Mouse (Mus musculus) limb, embryonic 14.5 days (tissue): ENCODE data around the gene Zdhhc20. TPM values are rescaled to one million over a fixed set of nuclear protein-coding genes. Genes with fewer than 3 reads are reported as not detected.
"Not testable (repeated sequence)": the region's sequence is repeated elsewhere in the genome, so short reads cannot be mapped to it uniquely, and the experiment has no call there.

Experiments used
- ATAC-seq: fragments of 200-750 bp; cut with Nextera tagmentation; 2 replicates; pipeline ENCODE4 v1.8.0; 2017; ENCODE audit warnings: low read depth, moderate number of reproducible peaks, moderate TSS enrichment; ENCODE audit not compliant: low FRiP score
- DNase-seq: peaks from one replicate; pipeline ENCODE4 v3.0.0-alpha.2; 2015; ENCODE audit warnings: low spot score
- H3K27ac ChIP-seq: fragments of 300-500 bp; sonication (generic); replicated peaks from 2 replicates; pipeline ENCODE4 v1.5.1; 2014; ENCODE audit warnings: low read depth, mild to moderate bottlenecking, low read length, moderate library complexity, mixed read lengths
- H3K27me3 ChIP-seq: fragments of 300-500 bp; sonication (generic); 2 replicates; pipeline ENCODE4 v1.6.1; 2014; ENCODE audit warnings: low read length, mixed read lengths; ENCODE audit not compliant: control insufficient read depth, insufficient read depth
- H3K36me3 ChIP-seq: fragments of 300-500 bp; sonication (generic); 2 replicates; pipeline ENCODE4 v1.6.1; 2014; ENCODE audit warnings: mild to moderate bottlenecking, low read length, moderate library complexity, mixed read lengths; ENCODE audit not compliant: control insufficient read depth, insufficient read depth
- H3K4me1 ChIP-seq: fragments of 300-500 bp; sonication (generic); 2 replicates; pipeline ENCODE4 v1.6.1; 2014; ENCODE audit warnings: antibody characterized with exemption, low read length, mixed read lengths; ENCODE audit not compliant: control insufficient read depth, insufficient read depth
- H3K4me2 ChIP-seq: fragments of 300-500 bp; sonication (generic); replicated peaks from 2 replicates; pipeline ENCODE4 v1.6.1; 2014; ENCODE audit warnings: low read depth, mild to moderate bottlenecking, low read length, moderate library complexity; ENCODE audit not compliant: severe bottlenecking
- H3K4me3 ChIP-seq: fragments of 300-500 bp; sonication (generic); replicated peaks from 2 replicates; pipeline ENCODE4 v1.5.1; 2014; ENCODE audit warnings: low read length
- H3K9ac ChIP-seq: fragments of 300-500 bp; sonication (generic); 2 replicates; pipeline ENCODE4 v1.6.1; 2014; ENCODE audit warnings: mild to moderate bottlenecking, low read depth, low read length, moderate library complexity; ENCODE audit not compliant: severe bottlenecking
- H3K9me3 ChIP-seq: fragments of 300-500 bp; sonication (generic); 2 replicates; pipeline ENCODE4 v1.6.1; 2016; ENCODE audit warnings: low read length; ENCODE audit not compliant: control insufficient read depth
- POLR2A ChIP-seq: fragments of 200-500 bp; IDR thresholded peaks from 2 replicates; pipeline ENCODE4 v1.8.0; 2012; ENCODE audit warnings: inconsistent platforms, mild to moderate bottlenecking, moderate library complexity, borderline replicate concordance; ENCODE audit not compliant: insufficient read depth, insufficient read length; ENCODE audit errors: extremely low read depth
- WGBS: fragments of 180-500 bp; shearing (Covaris S2); extraction: QIAGEN DNeasy Blood & Tissue Kit; methylation state at CpG from one replicate; pipeline ENCODE4 v1.1.7; 2014; 5-methylcytosine and 5-hydroxymethylcytosine counted together
- polyA plus RNA-seq, 2 experiments: library from polyadenylated mRNA; depleted of rRNA in 1 of 2; stranded (reverse) in 1 of 2; unstranded in 1 of 2; fragments of >200 nt; fragmentation: Nextera tagmentation in 1 of 2; extraction: Ambion mirVana in 1 of 2; gene quantifications; 2 replicates each; pipeline versions ENCODE4 v1.2.1 to v1.2.3; 2012 to 2014

Gene Zdhhc20
- polyA plus RNA-seq, 2 experiments: 30.6 to 57.6 TPM

GRCm38 (mm10) chr14:57921428-57922131 is 31.5 kb upstream of the Zdhhc20 start:
- DNase-seq (peak; percentile 39), ATAC-seq (peak; percentile 55; the same call in 1 of the 2 replicates)
- no peak for TF ChIP-seq POLR2A
- WGBS: 68% methylated on average over 10 of the region's 10 CpGs
- no peaks in the 10 kb centered on the region for H3K4me1 ChIP-seq
- H3K9me3 ChIP-seq: no peaks in the 10 kb centered on the region
- no peak overlapping the region for H3K4me2 ChIP-seq
- H3K27me3 ChIP-seq: no peaks in the 10 kb centered on the region
- H3K36me3 ChIP-seq: peaks cover 46% of the 10 kb centered on the region
- H3K9ac ChIP-seq: no peak overlapping the region
- no peak overlapping the region for H3K4me3 ChIP-seq
- peak overlapping the region; percentile 10; the same call in 1 of the 2 replicates for H3K27ac ChIP-seq

- no peak overlapping the region for H3K4me3 ChIP-seq
- no peak for DNase-seq
- no peaks in the 10 kb centered on the region for H3K27me3 ChIP-seq
- no peak overlapping the region for H3K9ac ChIP-seq
- no peak for ATAC-seq
- no peaks in the 10 kb centered on the region for H3K9me3 ChIP-seq
- no peaks in the 10 kb centered on the region for H3K4me1 ChIP-seq
- peak overlapping the region; percentile 10; the same call in 1 of the 2 replicates for H3K27ac ChIP-seq
- H3K36me3 ChIP-seq: peaks cover 45% of the 10 kb centered on the region
- no peak overlapping the region for H3K4me2 ChIP-seq
- WGBS: 82% methylated on average over 18 of the region's 18 CpGs
- TF ChIP-seq POLR2A: no peak
These were observed 30.7 kb upstream of the Zdhhc20 start for GRCm38 (mm10) chr14:57920568-57921310.

GRCm38 (mm10) chr14:57919148-57919875 is 29.2 kb upstream of the Zdhhc20 start:
- H3K9ac ChIP-seq: no peak overlapping the region
- peaks cover 39% of the 10 kb centered on the region for H3K36me3 ChIP-seq
- H3K9me3 ChIP-seq: no peaks in the 10 kb centered on the region
- DNase-seq (no peak), ATAC-seq (no peak)
- no peaks in the 10 kb centered on the region for H3K27me3 ChIP-seq
- H3K27ac ChIP-seq: no peak overlapping the region
- no peaks in the 10 kb centered on the region for H3K4me1 ChIP-seq
- no peak for TF ChIP-seq POLR2A
- no peak overlapping the region for H3K4me2 ChIP-seq
- H3K4me3 ChIP-seq: no peak overlapping the region
- 95% methylated on average over 17 of the region's 17 CpGs for WGBS

GRCm38 (mm10) chr14:57915341-57915740 is 25.3 kb upstream of the Zdhhc20 start:
- Histone ChIP-seq H3K4me2 (no peak overlapping the region), H3K4me3 (no peak overlapping the region), H3K27me3 (no peaks in the 10 kb centered on the region), H3K9ac (no peak overlapping the region), H3K4me1 (no peaks in the 10 kb centered on the region), H3K36me3 (peaks cover 22% of the 10 kb centered on the region), H3K27ac (no peak overlapping the region), H3K9me3 (no peaks in the 10 kb centered on the region)
- no peak for TF ChIP-seq POLR2A
- 74% methylated on average over 6 of the region's 6 CpGs for WGBS
- DNase-seq (no peak), ATAC-seq (no peak)

GRCm38 (mm10) chr14:57912211-57913007 is 22.3 kb upstream of the Zdhhc20 start:
- H3K36me3 ChIP-seq: peaks cover 10% of the 10 kb centered on the region; the same call in 1 of the 2 replicates
- ATAC-seq, DNase-seq, H3K4me3 ChIP-seq, H3K9me3 ChIP-seq, H3K4me2 ChIP-seq, H3K4me1 ChIP-seq, H3K27me3 ChIP-seq, H3K27ac ChIP-seq, H3K9ac ChIP-seq: not testable (repeated sequence)
- WGBS: 66% methylated on average over 1 of the region's 1 CpGs

GRCm38 (mm10) chr14:57911787-57912186 is 21.7 kb upstream of the Zdhhc20 start:
- not testable (repeated sequence) for H3K4me1 ChIP-seq, DNase-seq, H3K4me2 ChIP-seq, H3K27me3 ChIP-seq, H3K9me3 ChIP-seq, H3K36me3 ChIP-seq, ATAC-seq, H3K27ac ChIP-seq, H3K4me3 ChIP-seq, H3K9ac ChIP-seq
